Mouse (Mus musculus): ENCODE measurements around the gene Fry.

Gene Fry

DNA sequence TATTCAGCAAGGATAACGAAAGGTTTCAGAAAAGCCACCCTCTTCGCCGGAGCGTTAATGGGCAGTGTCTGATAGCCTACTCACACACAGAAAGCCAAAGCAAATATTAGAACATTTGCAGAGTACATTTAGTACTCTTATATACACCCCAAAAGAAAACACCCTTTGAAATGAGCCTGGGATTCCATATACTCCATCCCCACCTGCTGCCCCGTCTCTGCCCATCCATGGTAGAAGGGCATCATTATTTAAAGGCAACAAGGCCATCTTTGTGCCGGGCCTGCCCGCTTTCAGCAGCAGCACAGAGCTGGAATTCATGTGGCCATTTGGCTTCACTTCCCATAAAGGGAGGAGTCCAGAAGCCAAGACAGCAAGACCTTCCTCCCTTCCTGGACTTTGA, 219.3 kb downstream of the Fry start:
- no peak for DNase-seq (ENCODE audit: low spot score)

DNA sequence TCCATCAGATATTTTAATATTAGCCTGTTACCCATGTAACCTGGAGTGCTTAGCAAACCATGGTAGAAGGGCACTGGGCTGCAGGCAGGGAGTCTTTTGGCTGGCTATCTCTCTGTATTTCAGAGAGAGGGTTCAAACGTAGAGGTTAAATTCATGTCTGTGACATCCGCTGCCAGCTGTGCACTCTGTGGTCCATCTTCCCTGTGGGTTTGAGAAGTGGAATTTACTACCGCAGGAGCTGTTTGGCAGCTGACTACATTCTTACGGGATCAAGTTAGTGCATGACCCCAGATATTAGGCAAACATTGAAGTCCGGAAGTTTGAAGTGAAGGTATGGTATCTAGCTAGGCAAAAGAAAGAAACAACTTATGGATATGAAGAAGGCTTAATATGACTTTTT, 222.5 kb downstream of the Fry start:
- DNase-seq (ENCODE audit: low spot score) = no peak

DNA sequence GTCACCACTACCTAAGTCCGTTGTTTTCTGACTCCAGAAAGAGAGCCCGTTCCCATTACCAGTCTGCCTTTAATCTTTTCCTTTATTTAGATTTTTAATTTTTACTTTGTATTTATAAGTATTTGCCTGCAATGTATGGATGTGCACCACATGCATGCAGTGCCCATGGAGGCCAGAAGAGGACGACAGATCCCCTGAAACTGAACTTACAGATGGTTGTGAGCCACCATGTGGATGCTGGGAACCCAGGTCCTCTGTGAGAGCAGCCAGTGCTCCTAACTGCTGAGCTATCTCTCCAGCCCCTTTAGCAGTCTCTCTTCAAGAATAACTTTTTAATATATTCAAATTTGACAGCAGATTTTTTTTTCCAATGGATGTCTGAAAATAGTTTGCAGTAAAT, 223.7 kb downstream of the Fry start:
- no peak for DNase-seq (ENCODE audit: low spot score)

DNA sequence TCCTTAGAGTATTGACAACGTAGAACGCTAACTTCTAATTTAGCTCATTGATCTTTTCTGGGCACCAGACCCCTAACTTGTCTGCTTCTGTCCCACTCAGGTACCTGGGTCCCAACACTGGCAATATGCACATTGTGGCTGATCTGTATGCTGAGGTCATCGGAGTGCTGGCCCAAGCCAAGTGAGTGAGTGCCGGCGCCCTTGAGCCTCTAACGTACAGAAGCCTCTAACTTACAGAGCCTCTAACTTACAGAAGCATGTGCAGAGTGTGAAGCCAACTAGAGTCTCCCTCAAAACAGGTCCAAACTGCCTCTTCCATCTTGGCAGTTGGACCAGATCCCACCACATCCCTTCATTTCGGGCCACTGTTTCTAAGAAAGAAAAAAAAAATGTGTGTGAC, 227.5 kb downstream of the Fry start:
- DNase-seq (ENCODE audit: low spot score) = no peak

DNA sequence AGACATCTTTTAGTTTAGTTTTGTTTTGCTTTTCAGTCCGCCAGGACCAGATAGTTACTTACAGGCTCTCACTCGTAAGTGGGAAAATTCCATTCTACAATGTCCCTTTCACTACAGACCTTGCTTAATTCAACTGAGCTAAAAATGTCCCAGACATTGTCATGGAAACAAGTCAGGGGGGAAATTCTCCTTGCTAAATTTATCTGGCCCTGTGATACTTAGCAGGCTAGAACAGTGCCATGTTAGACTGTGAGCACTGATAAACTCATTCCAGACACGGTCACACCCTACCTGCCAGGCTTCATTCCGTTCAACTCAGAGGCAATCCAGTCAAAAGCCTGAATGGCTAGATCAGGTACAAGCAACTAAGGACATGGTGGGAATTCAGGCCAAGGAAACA, 227.9 kb downstream of the Fry start:
- DNase-seq (ENCODE audit: low spot score) = no peak

DNA sequence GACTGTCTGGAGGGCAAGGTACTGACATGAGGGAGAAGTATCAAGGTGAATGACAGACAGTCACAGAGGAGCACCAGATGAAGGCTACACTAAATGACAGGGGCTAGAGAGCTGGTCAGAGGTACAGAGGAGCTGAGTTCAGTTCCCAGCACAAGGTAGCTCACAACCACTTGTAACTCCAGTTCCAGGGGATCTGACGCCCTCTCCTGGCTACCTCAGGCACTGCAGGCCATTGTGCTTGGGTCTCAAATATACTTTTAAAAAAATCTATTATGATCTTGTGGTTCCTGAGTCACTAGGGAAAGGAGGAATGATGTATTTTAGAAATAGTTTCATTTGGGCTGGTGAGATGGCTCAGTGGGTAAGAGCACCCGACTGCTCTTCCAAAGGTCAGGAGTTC, 229.4 kb downstream of the Fry start:
- DNase-seq (ENCODE audit: low spot score) = no peak

DNA sequence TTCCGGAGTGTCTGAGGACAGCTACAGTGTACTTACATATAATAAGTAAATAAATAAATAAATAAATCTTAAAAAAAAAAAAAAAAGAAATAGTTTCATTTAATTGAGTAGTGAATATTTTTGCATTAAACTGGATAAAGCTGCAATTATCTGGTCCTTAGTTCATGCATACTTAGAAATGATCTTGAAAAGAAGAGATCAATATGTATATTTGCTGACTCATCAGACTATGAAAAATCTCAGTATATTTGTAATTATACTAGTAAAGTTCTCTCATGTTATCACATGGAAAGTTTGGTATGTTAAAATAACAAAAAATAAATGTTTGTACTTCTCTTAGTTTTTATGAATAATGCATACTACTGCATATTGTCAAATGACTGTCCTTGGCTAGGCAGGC, 229.9 kb downstream of the Fry start:
- DNase-seq (ENCODE audit: low spot score) = no peak

DNA sequence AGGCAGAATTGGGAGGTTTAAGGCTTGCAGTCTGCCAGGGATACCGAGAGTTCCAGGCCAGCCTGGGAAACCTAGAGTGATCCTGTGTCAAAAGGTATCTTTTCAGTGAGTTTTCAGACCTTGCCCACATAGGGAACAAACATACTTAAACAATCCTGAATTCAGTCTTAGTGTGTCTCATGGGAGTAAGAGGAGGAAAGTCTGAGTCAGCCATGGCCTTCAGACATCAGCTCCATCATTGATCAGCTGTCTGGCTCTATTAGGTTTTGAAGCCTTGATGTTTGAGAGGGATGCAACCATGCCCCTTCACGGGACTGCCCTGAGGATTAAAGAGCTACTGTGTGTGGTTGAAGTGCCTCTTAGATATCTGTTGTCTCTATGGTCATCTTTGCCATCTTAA, 232.7 kb downstream of the Fry start:
- no peak for DNase-seq (ENCODE audit: low spot score)

DNA sequence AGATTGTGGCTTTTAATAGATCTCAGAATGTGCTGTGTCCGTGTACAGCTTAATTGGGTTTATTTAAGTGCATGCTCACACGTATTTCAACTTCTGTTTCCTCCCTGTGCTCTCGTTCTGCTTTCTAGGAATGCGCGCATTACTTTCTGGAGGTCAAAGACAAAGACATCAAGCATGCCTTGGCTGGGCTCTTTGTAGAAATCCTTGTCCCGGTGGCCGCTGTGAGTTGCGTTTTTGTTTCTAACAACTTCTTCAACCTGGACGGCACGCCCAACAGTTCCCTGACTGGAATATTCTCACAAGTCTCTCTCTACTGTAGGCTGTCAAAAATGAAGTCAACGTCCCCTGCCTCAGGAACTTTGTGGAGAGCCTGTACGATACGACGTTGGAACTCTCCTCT, 240.2 kb downstream of the Fry start:
- no peak for DNase-seq (ENCODE audit: low spot score)

DNA sequence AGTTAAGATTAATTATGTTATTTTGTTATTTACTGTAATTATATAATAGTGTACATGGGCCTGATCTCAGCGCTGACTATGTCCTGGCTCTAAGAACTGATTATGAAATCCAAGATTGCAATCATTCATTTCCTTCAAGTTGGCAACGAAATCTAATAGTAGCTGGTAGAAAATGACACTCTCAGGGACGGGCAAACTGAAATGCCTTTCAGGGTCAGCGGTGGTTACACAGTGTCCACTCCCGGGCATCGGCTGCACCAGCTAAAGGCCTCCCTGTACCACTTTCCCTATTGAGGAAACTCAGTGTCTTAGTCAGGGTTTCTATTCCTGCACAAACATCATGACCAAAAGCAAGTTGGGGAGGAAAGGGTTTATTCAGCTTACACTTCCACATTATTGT, 243.8 kb downstream of the Fry start:
- DNase-seq (ENCODE audit: low spot score) = no peak

DNA sequence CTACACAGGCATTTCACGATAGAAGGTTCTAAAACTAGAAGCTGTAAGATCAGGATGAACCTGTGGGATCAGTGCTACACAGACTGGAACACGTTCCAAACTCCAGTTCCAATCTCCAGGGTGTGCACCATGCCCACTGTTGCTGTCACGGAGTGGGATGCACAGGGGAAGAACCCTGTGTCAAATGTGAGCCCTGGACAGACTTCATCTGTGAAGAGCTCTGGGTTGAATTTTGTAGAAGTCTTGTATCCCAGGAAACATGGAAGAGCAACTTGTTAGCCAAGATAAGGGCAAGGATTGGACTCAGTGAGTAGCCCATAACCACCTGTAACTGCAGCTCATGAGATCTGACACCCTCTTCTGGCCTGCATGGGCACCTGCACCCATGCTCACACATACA, 246.2 kb downstream of the Fry start:
- no peak for DNase-seq (ENCODE audit: low spot score)

DNA sequence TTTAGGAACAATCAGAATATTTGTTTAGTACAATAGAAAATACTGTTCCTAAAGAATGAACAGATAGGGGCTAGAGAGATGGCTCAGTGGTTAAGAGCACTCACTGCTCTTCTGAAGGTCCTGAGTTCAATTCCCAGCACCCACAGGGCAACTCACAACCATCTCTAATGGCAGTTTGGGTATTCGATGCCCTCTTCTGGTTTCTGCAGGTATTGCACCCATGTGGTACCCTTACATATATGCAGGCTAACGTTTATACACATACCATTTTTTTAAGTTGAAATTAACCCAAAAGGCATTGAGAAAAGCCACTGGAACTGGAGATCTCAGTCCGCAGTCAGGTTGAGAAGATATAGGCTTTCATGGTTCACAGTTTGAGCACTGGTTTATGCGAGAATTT, 248.6 kb downstream of the Fry start:
- no peak for DNase-seq (ENCODE audit: low spot score)

DNA sequence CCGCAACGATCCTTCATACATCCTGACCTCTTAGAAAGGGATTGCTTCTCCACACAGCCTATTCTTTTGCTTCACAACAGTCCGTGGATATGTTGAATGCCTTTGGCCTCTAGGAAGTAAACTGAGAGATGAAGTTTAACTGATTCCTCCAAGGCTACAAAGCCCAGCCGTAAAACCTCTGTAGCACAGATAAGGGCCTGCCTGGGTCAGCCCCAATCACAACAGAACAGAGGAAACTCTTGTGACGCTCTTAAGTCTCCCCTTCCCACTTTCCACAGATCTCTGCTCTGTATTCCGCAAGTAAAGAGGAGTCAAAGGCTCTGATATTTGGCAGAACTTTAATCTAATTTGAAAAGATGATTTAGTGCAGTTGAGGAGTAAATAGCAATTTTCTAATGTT, 251.8 kb downstream of the Fry start:
- no peak for DNase-seq (ENCODE audit: low spot score)

DNA sequence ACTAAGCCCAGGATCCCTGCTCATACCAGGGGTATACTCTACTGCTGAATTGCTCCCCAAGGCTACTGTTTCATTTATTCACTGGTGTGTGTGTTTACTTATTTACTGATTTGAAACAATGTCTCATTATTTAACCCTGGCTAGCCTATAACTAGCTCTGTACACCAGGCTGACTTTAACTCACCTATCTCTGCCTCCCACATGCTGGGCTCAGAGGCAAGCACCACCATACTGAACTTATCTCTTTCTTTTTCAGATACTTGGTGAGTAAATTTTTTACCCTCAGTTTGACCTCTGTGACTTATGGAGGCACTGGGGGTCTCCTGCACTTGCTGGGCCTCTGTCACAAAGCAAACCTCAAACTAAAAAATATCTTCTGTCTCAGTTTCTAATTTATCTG, 252.4 kb downstream of the Fry start:
- no peak for DNase-seq (ENCODE audit: low spot score)

DNA sequence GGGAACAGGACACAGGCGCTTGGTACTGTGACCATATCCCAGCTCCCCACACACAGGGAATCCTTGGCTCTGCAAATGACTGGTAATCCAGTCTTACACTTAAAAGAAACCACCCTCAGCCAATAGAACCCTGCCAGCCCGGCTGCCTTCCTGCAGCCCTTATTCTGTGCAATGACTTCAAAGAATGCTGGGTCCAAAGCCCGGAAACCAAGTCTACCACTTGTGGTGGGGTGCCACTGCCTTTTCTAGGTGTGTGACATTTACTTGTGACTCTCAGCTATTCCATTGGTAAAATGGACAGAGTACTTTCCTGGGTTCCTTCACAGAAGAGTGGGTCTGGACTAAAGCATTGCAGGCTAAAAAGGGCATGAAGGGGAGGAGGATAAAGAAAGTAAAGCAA, 254.5 kb downstream of the Fry start:
- DNase-seq (ENCODE audit: low spot score) = no peak

DNA sequence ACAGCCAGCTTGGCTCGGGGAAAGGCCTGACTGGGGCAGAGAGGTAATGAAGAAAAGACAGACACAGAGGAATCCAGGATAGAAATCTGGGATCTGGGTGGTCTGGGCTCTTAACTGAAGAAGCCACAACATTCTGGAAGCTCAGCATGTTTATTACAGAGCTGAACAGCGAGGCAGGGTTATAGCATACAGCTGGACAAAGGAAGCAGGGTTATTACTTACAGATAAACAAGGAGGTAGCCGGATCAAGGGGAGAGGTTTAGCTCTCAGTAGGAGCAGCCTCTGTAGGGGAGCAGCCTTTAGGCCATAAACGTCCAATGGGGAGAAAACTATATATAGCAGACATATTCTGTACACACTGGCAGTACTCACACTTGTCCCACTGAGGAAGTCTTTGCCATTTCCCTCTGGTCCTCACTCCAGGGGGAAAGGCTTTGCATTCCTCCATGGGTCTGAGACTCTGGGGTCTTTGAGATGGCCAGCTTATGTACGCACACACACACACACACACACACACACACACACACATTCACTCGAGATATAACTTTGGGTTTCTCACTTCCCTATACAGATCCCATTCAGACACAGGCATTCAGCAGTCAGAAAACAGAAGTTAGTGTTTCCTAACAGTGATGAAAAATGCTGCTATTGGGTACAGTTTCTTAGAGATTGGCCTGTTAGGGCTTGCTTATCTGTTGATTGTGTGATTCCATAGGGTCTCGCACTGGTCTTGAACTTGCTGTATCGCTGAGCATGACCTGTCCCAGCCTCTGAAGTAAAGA, 256.5 kb downstream of the Fry start:
- DNase-seq (ENCODE audit: low spot score) = no peak

DNA sequence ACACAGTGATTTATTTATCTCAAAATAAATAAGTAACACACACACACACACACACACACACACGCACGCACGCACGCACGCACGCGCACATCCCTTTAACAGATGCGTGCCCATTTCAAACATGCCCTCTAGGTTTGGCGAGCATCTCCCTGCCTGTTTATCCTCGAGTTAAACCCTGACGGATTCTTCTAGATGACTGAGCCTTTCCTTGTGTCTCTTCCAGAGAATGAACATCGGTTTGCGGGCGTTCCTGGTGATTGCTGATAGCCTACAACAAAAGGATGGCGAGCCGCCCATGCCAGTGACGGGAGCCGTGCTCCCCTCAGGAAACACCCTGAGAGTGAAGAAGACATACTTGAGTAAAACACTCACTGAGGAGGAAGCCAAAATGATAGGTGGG, 260.1 kb downstream of the Fry start:
- DNase-seq (ENCODE audit: low spot score) = no peak

DNA sequence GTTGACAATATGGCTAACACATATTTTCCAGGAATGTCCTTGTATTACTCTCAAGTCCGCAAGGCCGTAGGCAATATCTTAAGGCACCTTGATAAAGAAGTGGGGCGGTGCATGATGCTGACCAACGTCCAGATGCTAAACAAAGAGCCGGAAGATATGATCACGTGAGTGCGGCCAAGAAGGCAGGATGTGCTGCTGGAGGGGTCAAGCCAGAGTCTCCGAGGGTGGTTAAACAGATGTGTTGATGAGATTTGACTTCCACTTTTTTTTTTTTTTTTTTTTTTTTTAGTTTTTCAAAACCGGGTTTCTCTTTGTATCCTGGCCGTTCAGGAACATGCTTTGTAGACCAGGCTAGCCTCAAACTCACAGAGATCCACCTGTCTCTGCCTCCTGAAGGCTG, 262.3 kb downstream of the Fry start:
- DNase-seq (ENCODE audit: low spot score) = no peak

DNA sequence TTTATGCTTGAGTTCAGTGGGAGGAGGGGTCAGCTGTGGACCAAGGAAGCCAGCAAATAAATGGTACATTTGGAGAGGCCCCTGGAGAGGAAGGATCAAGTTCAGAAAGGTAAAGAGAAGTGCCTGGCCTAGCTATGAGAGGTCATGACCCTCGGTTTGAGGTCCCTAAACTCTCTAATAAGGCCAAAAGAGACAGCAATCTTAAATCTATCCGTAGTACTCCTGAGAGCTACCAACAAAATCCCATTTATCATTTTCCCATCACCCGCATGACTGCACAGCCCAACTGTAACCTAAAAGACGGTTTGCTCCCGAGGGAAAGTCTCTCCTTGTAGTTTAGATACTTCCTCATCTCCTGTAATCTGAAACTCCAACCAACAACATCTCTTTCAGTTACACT, 264.0 kb downstream of the Fry start:
- DNase-seq (ENCODE audit: low spot score) = no peak

DNA sequence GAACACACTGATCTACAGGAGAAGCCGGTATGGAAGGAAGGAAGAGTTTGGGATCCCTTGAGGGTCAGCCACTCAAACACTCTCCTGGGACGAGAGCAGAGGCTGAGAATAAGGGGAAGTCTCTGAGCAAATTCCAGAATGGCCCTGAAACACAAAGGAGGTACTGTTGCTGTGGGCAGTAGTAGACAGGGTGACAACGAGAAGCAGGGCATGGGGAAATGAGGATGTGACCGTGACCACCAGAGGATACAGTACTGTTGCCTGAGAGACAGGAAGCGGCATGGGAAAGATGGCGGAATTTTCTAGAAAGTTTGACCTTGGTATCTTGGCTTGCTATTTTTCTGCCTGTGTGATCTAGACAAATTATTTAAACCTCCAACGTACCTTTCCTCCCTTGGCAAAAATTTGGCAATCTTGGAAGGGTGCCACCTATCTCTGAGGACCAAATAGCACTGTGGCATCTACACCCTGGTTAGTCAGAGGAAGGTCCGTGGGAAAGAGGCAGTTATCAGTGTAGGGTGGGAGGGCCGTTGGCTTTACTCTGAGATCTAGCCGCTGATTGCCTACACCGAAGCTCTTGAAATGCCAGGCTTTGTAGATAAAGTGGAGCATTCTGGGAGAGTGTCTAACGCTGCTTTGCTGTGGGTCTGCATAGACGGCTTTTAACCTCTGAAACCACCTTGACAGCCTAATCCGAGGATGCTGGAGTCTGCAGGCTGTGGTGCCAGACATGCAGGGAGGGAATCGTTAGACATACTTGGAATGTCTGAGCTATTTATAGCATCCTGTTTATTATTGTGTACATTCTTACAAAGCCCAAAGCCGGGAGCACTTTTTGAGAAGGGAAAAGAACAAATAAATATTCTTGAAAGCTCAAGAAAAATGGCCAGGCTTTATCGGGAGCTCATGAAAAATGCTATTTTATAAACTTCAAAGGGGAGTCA, 266.1 kb downstream of the Fry start:
- no peak for DNase-seq (ENCODE audit: low spot score)

DNA sequence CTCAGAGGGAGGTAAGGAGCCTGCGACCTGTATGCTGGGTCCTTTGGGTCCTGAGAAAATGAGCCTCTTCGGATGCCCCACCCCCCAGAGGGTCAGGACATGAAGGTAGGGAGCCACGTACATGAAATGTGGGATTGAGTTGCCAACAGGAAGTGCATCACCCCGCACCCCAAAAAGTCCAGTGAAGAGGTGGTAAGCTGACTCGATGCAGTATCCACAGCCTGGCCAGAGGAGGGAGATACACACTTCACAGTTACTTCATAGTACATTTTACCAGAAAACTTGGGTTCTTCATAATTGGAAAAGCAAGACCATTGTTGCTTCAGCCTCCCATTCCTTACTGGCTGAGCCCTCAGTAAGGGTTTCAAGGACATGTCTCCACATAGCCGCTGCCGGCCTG, 266.8 kb downstream of the Fry start:
- no peak for DNase-seq (ENCODE audit: low spot score)

DNA sequence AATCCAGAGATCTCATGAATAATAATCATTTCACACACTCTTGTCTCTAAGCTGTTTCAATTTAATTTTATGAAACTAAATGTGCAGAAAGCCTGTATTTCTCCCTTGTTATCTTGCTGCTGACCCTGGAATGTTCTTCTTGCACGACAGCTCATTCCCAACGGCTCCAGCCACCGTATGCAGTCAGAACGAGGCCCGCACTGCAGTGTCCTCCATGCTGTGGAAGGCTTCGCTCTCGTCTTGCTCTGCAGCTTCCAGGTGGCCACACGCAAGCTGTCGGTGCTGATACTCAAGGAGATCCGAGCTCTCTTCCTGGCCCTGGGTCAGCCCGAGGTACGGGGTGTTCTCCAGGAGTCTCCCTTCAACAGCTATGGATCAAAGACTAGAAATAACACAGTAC, 270.2 kb downstream of the Fry start:
- no peak for DNase-seq (ENCODE audit: low spot score)

DNA sequence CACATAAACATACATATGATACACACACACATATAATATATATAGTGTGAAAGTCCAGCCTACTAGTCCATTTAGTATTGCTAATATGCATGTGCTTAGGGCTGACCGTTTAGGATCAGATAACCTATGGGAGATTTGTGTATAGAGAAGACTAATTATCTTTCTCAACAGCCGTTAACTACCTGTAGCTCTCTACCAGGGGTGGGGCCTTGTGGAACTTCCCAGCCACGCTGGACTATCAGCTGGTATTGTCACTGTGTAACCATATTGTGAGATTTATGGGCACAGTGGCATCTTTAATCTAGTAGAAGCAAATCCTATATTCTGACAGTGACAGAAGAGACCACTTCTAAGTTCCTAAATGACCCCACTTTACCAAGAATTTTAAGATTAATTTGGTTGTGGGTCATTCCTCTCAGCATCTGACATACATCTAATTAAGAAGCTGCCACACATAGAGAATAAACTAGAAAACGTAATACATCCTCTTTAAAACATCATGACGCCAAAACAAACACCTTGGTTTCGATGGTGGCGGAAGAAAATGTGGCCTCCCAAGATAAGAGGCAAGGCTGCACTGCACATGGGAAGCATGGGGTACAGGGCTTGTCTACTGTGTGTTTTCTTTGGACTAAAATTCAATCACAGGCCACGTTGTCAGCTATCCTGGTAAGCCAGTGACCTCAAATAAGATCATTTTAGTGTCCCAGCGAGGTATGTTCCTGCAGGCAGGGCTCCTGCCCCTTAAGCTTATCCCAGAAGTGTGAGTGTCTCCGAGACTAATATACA, 271.3 kb downstream of the Fry start:
- DNase-seq (ENCODE audit: low spot score) = no peak

All from MN1 (cell line).